Mouse (Mus musculus): Measurements from ENCODE around the gene Mapre3. TPM values are rescaled to one million over a fixed set of nuclear protein-coding genes. Genes with fewer than 3 reads are reported as not detected.

Gene Mapre3
- polyA plus RNA-seq, 1 experiment: 301 TPM

DNA sequence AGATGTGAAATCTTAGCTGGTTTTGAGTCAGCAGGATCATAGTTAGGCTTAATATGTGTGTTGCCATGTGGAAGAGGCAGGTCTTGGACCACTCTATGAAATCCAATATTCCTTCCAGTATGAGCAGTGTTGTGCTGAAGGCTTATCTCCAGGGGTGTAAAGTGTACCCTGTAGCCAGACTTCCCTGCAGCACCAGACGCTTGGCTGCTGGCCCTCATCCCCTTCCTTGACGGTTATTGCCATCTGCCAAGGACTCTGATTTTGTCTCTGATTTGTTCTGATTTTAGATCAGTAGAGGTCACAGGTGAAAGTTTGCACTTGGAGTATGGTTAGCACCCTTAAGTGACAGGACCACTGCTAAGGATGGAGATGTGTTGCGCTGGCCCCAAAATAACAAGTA lies 8.7 kb downstream of the Mapre3 start:
- no peak for DNase-seq (ENCODE audit: extremely low spot score in 1 of 2, low spot score in 1 of 2)

DNA sequence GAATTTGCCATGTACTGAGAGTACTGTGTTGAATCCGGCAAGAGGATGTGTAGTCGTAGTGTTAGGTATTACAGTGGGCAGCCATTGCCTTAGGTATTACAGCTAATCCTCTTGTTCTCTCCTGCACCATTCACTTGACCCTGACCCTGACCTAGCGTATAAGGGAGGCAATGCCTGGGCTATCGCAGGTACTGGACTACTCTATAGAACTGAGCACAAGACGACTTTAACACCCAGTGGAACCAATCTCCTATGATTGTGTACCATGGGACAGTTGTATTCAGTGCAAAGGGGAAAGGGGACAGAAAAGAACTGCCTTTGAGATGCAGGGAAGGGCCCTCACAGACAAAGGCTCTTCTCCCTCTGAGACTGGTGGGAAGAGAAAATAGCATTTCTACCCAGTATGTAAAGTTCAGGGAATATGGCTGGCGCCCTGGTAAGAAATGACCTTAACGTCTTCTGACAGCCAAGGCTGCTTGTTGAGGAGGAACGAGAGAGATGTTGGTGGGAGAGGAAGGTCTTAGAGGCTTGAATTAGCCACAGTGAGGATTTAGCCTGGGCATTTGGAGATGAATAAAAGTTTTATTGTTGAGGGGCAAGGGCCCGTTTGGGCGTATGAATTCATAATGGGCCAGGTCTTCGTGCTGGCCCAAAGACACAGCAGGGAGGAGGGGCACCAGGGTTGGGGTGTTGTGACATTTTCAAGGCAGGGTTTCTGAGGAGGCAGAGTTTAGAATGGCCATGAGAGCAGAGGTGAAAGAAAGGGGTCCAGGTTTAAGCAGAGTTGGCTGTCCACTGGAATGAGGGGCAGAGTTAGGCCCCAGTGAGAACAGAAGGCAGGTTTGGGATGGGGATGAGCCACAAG lies 9.9 kb downstream of the Mapre3 start:
- DNase-seq (ENCODE audit: extremely low spot score in 1 of 2, low spot score in 1 of 2): no peak

DNA sequence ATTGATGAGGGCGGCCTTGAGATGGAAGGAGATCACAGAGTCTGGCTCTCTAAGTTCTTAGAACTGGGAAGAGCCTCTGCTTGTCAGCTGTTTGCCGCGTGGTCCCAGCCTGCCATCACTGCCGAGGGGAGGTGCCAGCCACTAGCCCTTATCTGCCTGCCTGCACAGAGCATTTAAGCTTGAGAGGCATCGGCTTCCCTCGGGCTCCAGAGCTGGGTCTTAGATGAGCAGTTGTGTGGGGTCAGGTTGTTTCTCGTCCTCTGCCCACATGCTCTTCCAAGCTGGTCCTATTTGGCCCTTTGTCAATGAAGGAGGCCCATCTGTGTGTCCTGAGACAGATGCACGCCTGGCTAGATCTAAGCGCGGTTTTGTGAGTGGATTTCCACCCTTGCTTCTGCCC lies 10.7 kb downstream of the Mapre3 start:
- no peak for DNase-seq (ENCODE audit: extremely low spot score in 1 of 2, low spot score in 1 of 2)

- DNase-seq (ENCODE audit: extremely low spot score in 1 of 2, low spot score in 1 of 2): no peak
Measured at GRCm38 (mm10) chr5:30825821-30826220, 11.4 kb downstream of the Mapre3 start.

DNA sequence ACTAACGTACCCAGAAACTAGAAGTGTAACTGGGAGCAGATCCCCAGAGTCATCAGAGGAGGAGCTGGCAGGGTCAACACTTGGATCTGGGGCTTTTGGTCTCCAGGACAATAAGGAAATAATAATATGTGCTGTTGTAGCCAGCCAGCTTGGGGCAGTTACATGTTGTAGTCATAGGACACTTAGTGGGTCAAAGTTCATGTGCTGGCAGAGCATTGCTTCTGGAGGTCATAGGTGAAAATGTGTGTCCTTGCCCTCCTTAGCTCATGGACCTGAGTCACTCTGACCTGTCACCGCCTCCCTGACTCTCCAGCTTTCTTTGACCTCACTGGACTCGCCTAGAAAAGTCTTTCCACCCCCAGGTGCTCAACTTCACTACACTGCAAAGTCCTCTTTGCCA lies 19.0 kb downstream of the Mapre3 start:
- no peak for DNase-seq (ENCODE audit: extremely low spot score in 1 of 2, low spot score in 1 of 2)

DNA sequence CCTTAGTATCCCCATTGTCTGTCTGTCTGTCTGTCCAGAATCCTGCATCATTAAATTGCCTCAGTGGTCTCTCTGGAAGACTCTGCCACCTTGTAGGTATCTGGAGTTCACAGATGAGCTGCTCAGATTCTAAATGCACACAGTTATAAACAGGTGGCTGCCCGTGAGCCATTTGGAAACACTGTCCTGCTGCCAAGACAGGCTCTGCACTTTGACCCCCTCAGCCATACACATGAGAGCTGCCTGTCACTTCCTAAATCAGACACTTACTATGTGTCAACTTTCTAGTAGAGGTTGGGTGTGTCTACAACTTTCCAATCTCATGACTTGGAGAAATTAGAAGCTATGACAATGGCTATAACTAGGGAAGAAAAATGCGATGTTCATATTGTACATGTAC lies 25.3 kb downstream of the Mapre3 start:
- no peak for DNase-seq (ENCODE audit: extremely low spot score in 1 of 2, low spot score in 1 of 2)

GRCm38 (mm10) chr5:30841896-30842295 lies 27.5 kb downstream of the Mapre3 start:
- DNase-seq (ENCODE audit: extremely low spot score in 1 of 2, low spot score in 1 of 2): no peak

- DNase-seq (ENCODE audit: extremely low spot score in 1 of 2, low spot score in 1 of 2): no peak
Measured at GRCm38 (mm10) chr5:30849891-30850555, 35.6 kb downstream of the Mapre3 start.

GRCm38 (mm10) chr5:30850556-30850925 lies 36.1 kb downstream of the Mapre3 start:
- no peak for DNase-seq (ENCODE audit: extremely low spot score in 1 of 2, low spot score in 1 of 2)

DNA sequence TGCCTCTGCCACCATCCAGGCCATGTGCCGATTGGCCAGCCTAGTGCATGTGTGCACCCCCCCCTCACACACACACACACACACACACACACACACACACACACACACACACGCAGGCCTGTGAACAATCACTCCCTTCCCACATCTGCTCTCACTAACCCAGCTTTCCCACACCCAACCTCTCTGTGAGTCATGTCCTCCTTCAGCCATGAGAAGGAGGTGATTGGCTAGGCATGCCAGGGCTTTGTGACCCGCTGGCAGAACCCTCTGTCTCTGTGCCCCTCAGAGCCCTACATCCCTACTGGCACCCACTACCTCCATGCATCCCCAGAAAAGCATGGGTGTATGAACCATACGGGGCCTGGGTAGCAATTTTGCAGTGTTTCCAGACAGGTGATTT lies 39.1 kb downstream of the Mapre3 start:
- DNase-seq (ENCODE audit: extremely low spot score in 1 of 2, low spot score in 1 of 2): no peak

DNA sequence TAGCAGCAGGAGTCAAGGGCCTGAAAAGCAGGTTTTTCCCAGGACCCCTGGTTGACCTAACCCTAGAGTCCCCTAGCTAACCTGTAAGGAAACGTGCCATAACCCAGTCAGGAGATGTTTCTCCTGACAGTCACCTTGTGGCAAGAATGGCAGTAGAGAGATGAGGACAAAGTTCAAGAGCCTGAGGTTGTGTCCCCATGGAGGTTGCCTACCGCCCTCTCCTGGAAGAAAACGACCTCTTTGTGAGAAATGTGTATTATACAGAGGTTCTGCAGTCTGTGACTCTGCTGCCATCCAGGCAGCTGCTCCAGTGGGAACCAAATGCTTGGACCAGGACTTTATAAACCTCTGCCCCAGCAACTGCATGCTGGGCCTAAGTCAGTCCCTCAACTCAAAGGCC lies 41.2 kb downstream of the Mapre3 start:
- DNase-seq (ENCODE audit: extremely low spot score in 1 of 2, low spot score in 1 of 2): no peak

GRCm38 (mm10) chr5:30856124-30856523 lies 41.7 kb downstream of the Mapre3 start:
- DNase-seq (ENCODE audit: extremely low spot score in 1 of 2, low spot score in 1 of 2): no peak

- DNase-seq (ENCODE audit: extremely low spot score in 1 of 2, low spot score in 1 of 2): no peak
Measured at GRCm38 (mm10) chr5:30863852-30864251, 49.4 kb downstream of the Mapre3 start.

GRCm38 (mm10) chr5:30864322-30864721 lies 49.9 kb downstream of the Mapre3 start:
- DNase-seq (ENCODE audit: extremely low spot score in 1 of 2, low spot score in 1 of 2): no peak

GRCm38 (mm10) chr5:30866871-30867270 lies 52.4 kb downstream of the Mapre3 start:
- DNase-seq (ENCODE audit: extremely low spot score in 1 of 2, low spot score in 1 of 2): no peak

DNA sequence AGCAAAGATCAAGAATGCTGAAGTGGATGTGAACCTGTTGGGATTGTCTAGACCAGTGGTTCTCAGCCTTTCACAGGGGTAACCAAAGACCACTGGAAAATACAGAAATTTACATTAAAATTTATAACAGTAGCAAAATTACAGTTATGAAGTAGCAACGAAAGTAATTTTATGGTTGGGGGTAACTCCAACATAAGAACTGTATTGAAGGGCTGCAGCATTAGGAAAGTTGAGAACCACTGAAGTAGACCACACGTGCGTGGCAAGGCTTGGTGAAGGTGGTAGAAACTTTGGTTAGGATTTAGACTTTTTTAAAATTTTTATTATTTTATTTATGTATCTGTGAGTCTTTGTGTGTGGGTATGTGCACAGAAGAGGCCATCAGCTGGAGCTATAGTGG lies 53.3 kb downstream of the Mapre3 start, which contains the start of gene Tmem214:
Gene Tmem214 (plus strand): TSS at position 301 of the 400 bp plus-strand sequence.
- DNase-seq (ENCODE audit: extremely low spot score in 1 of 2, low spot score in 1 of 2): no peak

- peak in 1 of 2 experiments; percentile 30 for DNase-seq (ENCODE audit: extremely low spot score in 1 of 2, low spot score in 1 of 2)
Measured at GRCm38 (mm10) chr5:30868981-30869380, 54.5 kb downstream of the Mapre3 start.

DNA sequence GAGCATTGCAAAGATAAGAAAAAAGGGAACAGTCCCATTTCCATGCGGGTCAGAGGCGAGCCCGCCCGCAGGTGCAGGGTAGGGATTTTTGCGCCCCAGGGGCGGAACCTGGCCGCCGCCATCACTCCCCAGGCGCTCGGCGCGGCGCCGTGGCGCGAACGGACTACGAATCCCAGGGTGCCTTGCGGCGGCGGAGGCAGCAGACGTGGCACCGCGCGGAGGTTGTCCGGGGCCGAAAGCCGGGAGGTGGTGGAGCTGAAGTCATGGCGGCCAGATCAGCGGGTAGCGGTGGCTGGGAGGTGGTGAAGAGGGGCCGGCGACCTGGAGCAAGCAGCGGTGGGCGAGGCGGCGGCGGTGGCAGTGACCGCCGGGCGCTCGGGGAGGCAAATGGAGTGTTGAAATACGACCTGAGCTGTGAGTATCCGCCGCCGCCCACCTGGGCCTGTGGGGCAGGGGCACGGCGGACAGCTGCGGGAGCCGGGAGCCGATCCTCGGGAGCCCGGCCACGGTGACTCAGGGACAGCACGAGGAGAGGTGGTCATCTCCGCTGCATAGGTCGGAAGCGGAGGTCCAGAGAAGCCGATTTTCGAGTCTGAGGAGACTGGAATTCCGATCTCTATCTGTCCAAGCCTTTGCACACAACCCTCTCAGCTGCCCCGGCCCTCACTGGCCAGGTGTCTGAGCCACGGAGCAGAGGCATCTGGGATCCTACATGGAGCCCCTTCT lies 55.1 kb downstream of the Mapre3 start:
- DNase-seq (ENCODE audit: extremely low spot score in 1 of 2, low spot score in 1 of 2): peak; percentile 77 to 94

- DNase-seq (ENCODE audit: extremely low spot score in 1 of 2, low spot score in 1 of 2): no peak
Measured at GRCm38 (mm10) chr5:30870131-30870406, 55.6 kb downstream of the Mapre3 start.

- no peak for DNase-seq (ENCODE audit: extremely low spot score in 1 of 2, low spot score in 1 of 2)
Measured at GRCm38 (mm10) chr5:30872574-30872973, 58.1 kb downstream of the Mapre3 start.

- DNase-seq (ENCODE audit: extremely low spot score in 1 of 2, low spot score in 1 of 2): no peak
Measured at GRCm38 (mm10) chr5:30874365-30874764, 59.9 kb downstream of the Mapre3 start.

- no peak for DNase-seq (ENCODE audit: extremely low spot score in 1 of 2, low spot score in 1 of 2)
Measured at GRCm38 (mm10) chr5:30878616-30879015, 64.2 kb downstream of the Mapre3 start.

All from frontal cortex, adult 2 months (tissue).